Comparison of ENCODE assay signal across 21 mouse cellular contexts in genomic region chr11:54808177-54808576, GRCm38 (mm10). TPM values are rescaled to one million over a fixed set of nuclear protein-coding genes. Genes with fewer than 3 reads are reported as not detected.
DNase-seq lines count a peak whose midpoint lies in the region; ATAC-seq lines count a peak whose summit lies in the region.
"Had no signal": no experiment of that assay in that cellular context is flagged by ENCODE, and none has a peak within 500 bp of the region (broad histone marks: within the 10 kb centered on the region; RNA-seq: fewer than 3 reads in every experiment).

No protein-coding gene starts in this region.

- H3K4me1 ChIP-seq in midbrain, embryonic 14.5 days (ENCODE audit: control insufficient read depth, insufficient read depth, low read length), result peaks cover 5% of the 10 kb centered on the region
- peaks cover 8% of the 10 kb centered on the region; the same call in 1 of the 2 replicates for H3K4me1 ChIP-seq in forebrain, embryonic 14.5 days (ENCODE audit: control insufficient read depth, insufficient read depth, low read length)
- H3K4me1 ChIP-seq: intestine, embryonic 15.5 days; limb, embryonic 13.5 days; liver, embryonic 15.5 days had no signal

- no peak overlapping the region for H3K4me2 ChIP-seq in midbrain, embryonic 14.5 days (ENCODE audit: low read length)
- no peak overlapping the region for H3K4me2 ChIP-seq in forebrain, embryonic 14.5 days (ENCODE audit: low read length)
- H3K4me2 ChIP-seq: forebrain, embryonic 12.5 days; hindbrain, embryonic 12.5 days; intestine, embryonic 15.5 days; limb, embryonic 13.5 days; liver, embryonic 15.5 days; neural tube, embryonic 12.5 days had no signal

- H3K4me3 ChIP-seq in midbrain, embryonic 14.5 days (replicated peaks; ENCODE audit: low read depth, low read length), result no peak overlapping the region
- H3K4me3 ChIP-seq in forebrain, embryonic 14.5 days (ENCODE audit: low read depth, low read length), result no peak overlapping the region
- H3K4me3 ChIP-seq: forebrain, embryonic 12.5 days; hindbrain, embryonic 12.5 days; intestine, embryonic 15.5 days; layer of hippocampus, adult 2 months; left cerebral cortex, adult 2 months; limb, embryonic 13.5 days; liver, embryonic 15.5 days; neural tube, embryonic 12.5 days had no signal

- no peaks in the 10 kb centered on the region for H3K36me3 ChIP-seq in splenic B cell, adult 2 months (ENCODE audit: control insufficient read depth, insufficient read depth, low read length, poor library complexity, severe bottlenecking)
- no peaks in the 10 kb centered on the region for H3K36me3 ChIP-seq in midbrain, embryonic 14.5 days (ENCODE audit: control insufficient read depth, insufficient read depth, low read length)
- H3K36me3 ChIP-seq in forebrain, embryonic 14.5 days (ENCODE audit: control insufficient read depth, insufficient read depth, low read length), result no peaks in the 10 kb centered on the region
- H3K36me3 ChIP-seq: forebrain, embryonic 12.5 days; hindbrain, embryonic 12.5 days; intestine, embryonic 15.5 days; limb, embryonic 13.5 days; liver, embryonic 15.5 days; neural tube, embryonic 12.5 days had no signal

- 87% methylated on average over 4 of the region's 4 CpGs for WGBS in midbrain, embryonic 14.5 days
- 87% methylated on average over 4 of the region's 4 CpGs for WGBS in forebrain, embryonic 14.5 days

- no peaks in the 10 kb centered on the region for H3K27me3 ChIP-seq in splenic B cell, adult 2 months (ENCODE audit: control insufficient read depth, insufficient read depth, low read length, poor library complexity, severe bottlenecking)
- no peaks in the 10 kb centered on the region for H3K27me3 ChIP-seq in midbrain, embryonic 14.5 days (ENCODE audit: control insufficient read depth, insufficient read depth, low read length)
- H3K27me3 ChIP-seq in forebrain, embryonic 14.5 days (replicated peaks; ENCODE audit: control insufficient read depth, insufficient read depth, low read length), result no peaks in the 10 kb centered on the region
- H3K27me3 ChIP-seq: forebrain, embryonic 12.5 days; hindbrain, embryonic 12.5 days; intestine, embryonic 15.5 days; limb, embryonic 13.5 days; liver, embryonic 15.5 days; neural tube, embryonic 12.5 days had no signal

- no peaks in the 10 kb centered on the region for H3K9me3 ChIP-seq in midbrain, embryonic 14.5 days (ENCODE audit: control insufficient read depth, low read length)
- no peaks in the 10 kb centered on the region for H3K9me3 ChIP-seq in forebrain, embryonic 14.5 days (replicated peaks; ENCODE audit: control insufficient read depth, low read length)
- H3K9me3 ChIP-seq: forebrain, embryonic 12.5 days; hindbrain, embryonic 12.5 days; intestine, embryonic 15.5 days; limb, embryonic 13.5 days; liver, embryonic 15.5 days; neural tube, embryonic 12.5 days had no signal

- ATAC-seq in activated CD4-positive, CD25-positive, alpha-beta regulatory T cell, adult 4 months, result peak; percentile 32
- ATAC-seq in inflammation-experienced regulatory T-cells, adult 6 months, result peak; percentile 53
- no peak for ATAC-seq in midbrain, embryonic 14.5 days (ENCODE audit: low FRiP score, low TSS enrichment)
- no peak for ATAC-seq in forebrain, embryonic 14.5 days
- ATAC-seq: intestine, embryonic 15.5 days had no signal

- DNase-seq in spleen, adult 12 weeks (ENCODE audit: low spot score), result peak; percentile 12
- no peak for DNase-seq in spleen, postnatal 4 days (ENCODE audit: low spot score in 2 of 2)
- DNase-seq in splenic B cell, adult 2 months (ENCODE audit: low read depth, low spot score), result peak; percentile 84
- DNase-seq in midbrain, embryonic 14.5 days, result no peak
- DNase-seq in forebrain, embryonic 14.5 days (ENCODE audit: low spot score), result no peak
- no peak for DNase-seq in adrenal gland, postnatal 25 days
- DNase-seq: adrenal gland, postnatal 14 days; cerebellum, adult 9-10 months; gastrocnemius, postnatal 36 days; kidney, postnatal 10 days; lung, postnatal 10 days had no signal

- no peak overlapping the region for H3K9ac ChIP-seq in midbrain, embryonic 14.5 days (replicated peaks; ENCODE audit: low read length)
- no peak overlapping the region for H3K9ac ChIP-seq in forebrain, embryonic 14.5 days (ENCODE audit: low read length)
- H3K9ac ChIP-seq: forebrain, embryonic 12.5 days; hindbrain, embryonic 12.5 days; intestine, embryonic 15.5 days; limb, embryonic 13.5 days; liver, embryonic 15.5 days; neural tube, embryonic 12.5 days had no signal

- no peak overlapping the region for H3K27ac ChIP-seq in midbrain, embryonic 14.5 days (replicated peaks; ENCODE audit: low read depth, low read length)
- no peak overlapping the region for H3K27ac ChIP-seq in forebrain, embryonic 14.5 days (ENCODE audit: low read depth, low read length)
- H3K27ac ChIP-seq: forebrain, embryonic 12.5 days; hindbrain, embryonic 12.5 days; intestine, embryonic 15.5 days; layer of hippocampus, adult 2 months; left cerebral cortex, adult 2 months; limb, embryonic 13.5 days; neural tube, embryonic 12.5 days had no signal

RNA-seq across cellular contexts. Expression of gene Cdc42se2, which starts 20.7 kb away (rescaled TPM):
- polyA plus RNA-seq in activated CD4-positive, CD25-positive, alpha-beta regulatory T cell, adult 4 months (2017; shearing (Covaris generic)), result 100 to 1,000 TPM; 286 to 321 TPM
- polyA plus RNA-seq in inflammation-experienced regulatory T-cells, adult 6 months (2017; shearing (Covaris generic)), result 100 to 1,000 TPM; 243 to 360 (median 322) TPM
- 147 and 201 TPM in 2 replicates for polyA plus RNA-seq in midbrain, embryonic 14.5 days (2014; fragmentation: Nextera tagmentation; extraction: Ambion mirVana)
- polyA plus RNA-seq in forebrain, embryonic 14.5 days (2014; fragmentation: Nextera tagmentation; extraction: Ambion mirVana), result 221 and 226 TPM in 2 replicates
- 20.8 and 25.1 TPM in 2 replicates for total RNA-seq in adrenal gland, postnatal 25 days (2021)

RNA-seq across cellular contexts. Expression of gene Lyrm7, which starts 52.5 kb away (rescaled TPM):
- 1 to 10 TPM; 2.4 to 3.7 TPM for polyA plus RNA-seq in activated CD4-positive, CD25-positive, alpha-beta regulatory T cell, adult 4 months (2017; shearing (Covaris generic))
- 1 to 10 TPM; 3.4 to 6.4 (median 3.7) TPM for polyA plus RNA-seq in inflammation-experienced regulatory T-cells, adult 6 months (2017; shearing (Covaris generic))
- polyA plus RNA-seq in midbrain, embryonic 14.5 days (2014; fragmentation: Nextera tagmentation; extraction: Ambion mirVana), result 14.4 and 15.6 TPM in 2 replicates
- 11.4 and 13.2 TPM in 2 replicates for polyA plus RNA-seq in forebrain, embryonic 14.5 days (2014; fragmentation: Nextera tagmentation; extraction: Ambion mirVana)
- total RNA-seq in adrenal gland, postnatal 25 days (2021), result 16.8 and 17.8 TPM in 2 replicates

RNA-seq across cellular contexts. Expression of gene Hint1, which starts 58.0 kb away (rescaled TPM):
- polyA plus RNA-seq in activated CD4-positive, CD25-positive, alpha-beta regulatory T cell, adult 4 months (2017; shearing (Covaris generic)), result 100 to 1,000 TPM; 601 to 656 TPM
- polyA plus RNA-seq in inflammation-experienced regulatory T-cells, adult 6 months (2017; shearing (Covaris generic)), result 100 to 1,000 TPM; 423 to 700 (median 441) TPM
- 751 and 917 TPM in 2 replicates for polyA plus RNA-seq in midbrain, embryonic 14.5 days (2014; fragmentation: Nextera tagmentation; extraction: Ambion mirVana)
- 757 and 875 TPM in 2 replicates for polyA plus RNA-seq in forebrain, embryonic 14.5 days (2014; fragmentation: Nextera tagmentation; extraction: Ambion mirVana)
- total RNA-seq in adrenal gland, postnatal 25 days (2021), result 386 and 405 TPM in 2 replicates

Comparison
In these comparisons a context has a peak if more than half of its experiments do, and no peak if none do; other contexts are left out.
1. DNase-seq: peak in spleen, adult 12 weeks (single experiment) and splenic B cell, adult 2 months (single experiment); none in spleen, postnatal 4 days (0 of 2), midbrain, embryonic 14.5 days (single experiment), forebrain, embryonic 14.5 days (single experiment) and adrenal gland, postnatal 25 days (single experiment).
2. ATAC-seq: peak in activated CD4-positive, CD25-positive, alpha-beta regulatory T cell, adult 4 months (single experiment) and inflammation-experienced regulatory T-cells, adult 6 months (single experiment); none in midbrain, embryonic 14.5 days (single experiment) and forebrain, embryonic 14.5 days (single experiment).